Mouse (Mus musculus) adrenal gland, adult 2 months (tissue): Measurements from ENCODE around the gene Zfp710. TPM values are rescaled to one million over a fixed set of nuclear protein-coding genes. Genes with fewer than 3 reads are reported as not detected.
"Not testable (repeated sequence)": the region's sequence is repeated elsewhere in the genome, so short reads cannot be mapped to it uniquely, and the experiment has no call there.

Experiments
- DNase-seq: peaks from one replicate; pipeline ENCODE4 v3.0.0; 2021
- long read RNA-seq: library from polyadenylated mRNA; stranded (forward); transcript quantifications from one replicate; pipeline ENCODE4 v2.0.0, GENCODE M21; 2021
- polyA plus RNA-seq: library from polyadenylated mRNA; depleted of rRNA; stranded (reverse); fragments of >200 nt; gene quantifications from 2 replicates; pipeline ENCODE4 v1.2.3, GENCODE M21; 2012; rRNA removed
- total RNA-seq, 2 experiments: library from RNA; stranded (reverse); gene quantifications; 2 replicates each; pipeline ENCODE4 v1.2.3; 2021

The Zfp710 gene
- total RNA-seq (10 to 100 TPM; 14.0 to 25.5 TPM), polyA plus RNA-seq (24.1 and 24.8 TPM in 2 replicates)
- long read RNA-seq, partial matches to known transcripts: 6 of 12 reads
- long read RNA-seq, other reads (novel, unspliced or antisense): 3 of 12 reads

GRCm38 (mm10) chr7:80024521-80025390 is at the start of gene Zfp710:
Gene Zfp710, plus strand, starts transcription at chr7:80024814.
- peak; percentile 95 for DNase-seq

GRCm38 (mm10) chr7:79975316-79975715 is 49.3 kb upstream of the Zfp710 start:
- DNase-seq: no peak

GRCm38 (mm10) chr7:79986717-79987116 is 37.9 kb upstream of the Zfp710 start:
- no peak for DNase-seq

- DNase-seq: peak; percentile 11
Measured at GRCm38 (mm10) chr7:79987745-79988144, 36.9 kb upstream of the Zfp710 start.

- not testable (repeated sequence) for DNase-seq
Measured at GRCm38 (mm10) chr7:79988466-79988865, 36.1 kb upstream of the Zfp710 start.

GRCm38 (mm10) chr7:79994476-79994875 is 30.1 kb upstream of the Zfp710 start:
- DNase-seq: peak; percentile 63

- DNase-seq: no peak
Measured at GRCm38 (mm10) chr7:79997761-79998160, 26.9 kb upstream of the Zfp710 start.

GRCm38 (mm10) chr7:80002353-80003055 is 22.1 kb upstream of the Zfp710 start:
- no peak for DNase-seq

GRCm38 (mm10) chr7:80004776-80005554 is 19.6 kb upstream of the Zfp710 start:
- DNase-seq: peak; percentile 26

- no peak for DNase-seq
Measured at GRCm38 (mm10) chr7:80010680-80011079, 13.9 kb upstream of the Zfp710 start.

- no peak for DNase-seq
Measured at GRCm38 (mm10) chr7:80011470-80011869, 13.1 kb upstream of the Zfp710 start.

GRCm38 (mm10) chr7:80013884-80014550 is 10.6 kb upstream of the Zfp710 start:
- no peak for DNase-seq

- no peak for DNase-seq
Measured at GRCm38 (mm10) chr7:80014826-80015755, 9.5 kb upstream of the Zfp710 start.

GRCm38 (mm10) chr7:80018506-80019452 is 5.8 kb upstream of the Zfp710 start:
- DNase-seq: no peak

GRCm38 (mm10) chr7:80023621-80024435 is 786 bp upstream of the Zfp710 start:
- no peak for DNase-seq

GRCm38 (mm10) chr7:80025391-80026117 is 940 bp downstream of the Zfp710 start:
- no peak for DNase-seq
